Mouse (Mus musculus): ENCODE results near the gene Ift140.

DNA sequence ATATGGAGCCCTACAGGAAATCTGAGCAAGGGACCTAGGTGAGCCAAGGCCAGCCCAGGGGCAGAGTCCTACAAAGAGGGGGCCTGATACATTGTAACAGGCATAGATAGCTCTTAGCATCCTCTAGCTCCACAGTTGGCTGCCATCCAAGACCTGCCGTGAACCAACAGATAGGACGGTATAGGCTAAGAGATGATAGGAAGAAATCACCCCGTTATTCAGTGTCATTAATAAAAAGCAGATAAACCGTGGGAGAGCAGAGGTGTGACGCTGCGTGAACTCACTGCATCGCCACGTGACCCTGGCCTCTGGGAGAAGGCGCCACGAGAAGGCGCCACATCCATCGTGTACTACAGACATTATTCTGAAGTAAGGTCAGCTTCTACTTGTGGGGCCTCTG lies 48.0 kb downstream of the Ift140 start:
- TF ChIP-seq CTCF (IDR thresholded peaks at IDR 0.05) (peak; percentile 32), POLR2A (IDR thresholded peaks at IDR 0.05; ENCODE audit: insufficient read depth, low read depth, low read length) (no peak), EP300 (IDR thresholded peaks at IDR 0.05; ENCODE audit: insufficient read depth, low read depth, low read length) (no peak)
